Mouse (Mus musculus) neural tube, embryonic 11.5 days (tissue): ENCODE results near the gene Ubash3b. TPM values are rescaled to one million over a fixed set of nuclear protein-coding genes. Genes with fewer than 3 reads are reported as not detected.

Experiments used
- ATAC-seq: fragments of 200-750 bp; cut with Nextera tagmentation; 2 replicates; pipeline ENCODE4 v1.8.0; 2017; ENCODE audit warnings: moderate number of reproducible peaks, mild to moderate bottlenecking, moderate TSS enrichment, moderate library complexity; ENCODE audit not compliant: insufficient read depth, low FRiP score, low TSS enrichment
- DNase-seq: peaks from one replicate; pipeline ENCODE4 v3.0.0-alpha.2; 2015; ENCODE audit warnings: low spot score
- H3K27ac ChIP-seq: fragments of 300-500 bp; sonication (generic); 2 replicates; pipeline ENCODE4 v1.5.1; 2014; ENCODE audit warnings: low read depth, mild to moderate bottlenecking, low read length
- H3K27me3 ChIP-seq: fragments of 300-500 bp; sonication (generic); 2 replicates; pipeline ENCODE4 v1.6.1; 2014; ENCODE audit warnings: mild to moderate bottlenecking, low read length, mixed read lengths; ENCODE audit not compliant: control insufficient read depth, insufficient read depth
- H3K36me3 ChIP-seq: fragments of 300-500 bp; sonication (generic); 2 replicates; pipeline ENCODE4 v1.6.1; 2014; ENCODE audit warnings: mild to moderate bottlenecking, low read length, moderate library complexity, mixed read lengths; ENCODE audit not compliant: control insufficient read depth, insufficient read depth
- H3K4me1 ChIP-seq: fragments of 300-500 bp; sonication (generic); 2 replicates; pipeline ENCODE4 v1.6.1; 2014; ENCODE audit warnings: low read length, mixed read lengths; ENCODE audit not compliant: control insufficient read depth, insufficient read depth
- H3K4me2 ChIP-seq: fragments of 300-500 bp; sonication (generic); 2 replicates; pipeline ENCODE4 v1.6.1; 2014; ENCODE audit warnings: low read depth, mild to moderate bottlenecking, moderate library complexity
- H3K4me3 ChIP-seq: fragments of 300-500 bp; sonication (generic); 2 replicates; pipeline ENCODE4 v1.5.1; 2014; ENCODE audit warnings: low read depth, low read length
- H3K9ac ChIP-seq: fragments of 300-500 bp; sonication (generic); 2 replicates; pipeline ENCODE4 v1.6.1; 2014; ENCODE audit warnings: mild to moderate bottlenecking, low read length
- H3K9me3 ChIP-seq: fragments of 300-500 bp; sonication (generic); 2 replicates; pipeline ENCODE4 v1.6.1; 2016; ENCODE audit warnings: low read length; ENCODE audit not compliant: control insufficient read depth
- WGBS: fragments of 180-500 bp; shearing (Covaris S2); extraction: QIAGEN DNeasy Blood & Tissue Kit; methylation state at CpG from one replicate; pipeline ENCODE4 v1.1.7; 2014; 5-methylcytosine and 5-hydroxymethylcytosine counted together
- polyA plus RNA-seq: library from polyadenylated mRNA; unstranded; fragments of >200 nt; fragmentation: Nextera tagmentation; extraction: Ambion mirVana; gene quantifications from 2 replicates; pipeline ENCODE4 v1.2.1, GENCODE M21; 2014

Gene Ubash3b
- polyA plus RNA-seq, 1 experiment from 2014 or later = 14.4 TPM

DNA sequence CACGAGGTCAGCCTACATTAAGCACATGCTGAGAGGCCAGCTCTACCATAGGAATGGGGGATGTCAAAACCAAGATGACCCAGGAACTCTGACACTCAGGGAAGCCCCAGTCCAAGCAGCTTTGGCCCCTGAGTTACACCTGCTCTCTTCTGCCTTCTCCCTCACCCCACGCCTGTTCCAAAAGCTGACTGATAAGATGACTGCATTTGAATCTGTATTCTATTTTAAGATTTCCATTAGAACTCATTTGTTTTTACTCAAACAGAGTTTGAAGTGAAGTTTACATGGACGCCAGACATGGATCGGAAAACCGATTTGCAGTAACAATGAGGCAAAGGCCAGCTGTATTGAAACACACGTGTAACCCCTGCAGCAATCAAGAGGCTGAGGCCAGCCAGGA, 41.5 kb downstream of the Ubash3b start:
- H3K9me3 ChIP-seq = no peaks in the 10 kb centered on the region
- no peaks in the 10 kb centered on the region; the same call in 1 of the 2 replicates for H3K4me1 ChIP-seq
- DNase-seq (no peak), ATAC-seq (no peak)
- H3K9ac ChIP-seq = no peak overlapping the region
- no peaks in the 10 kb centered on the region for H3K36me3 ChIP-seq
- no peak overlapping the region for H3K27ac ChIP-seq
- no peak overlapping the region for H3K4me2 ChIP-seq
- no peak overlapping the region for H3K4me3 ChIP-seq
- 79% methylated on average over 6 of the region's 6 CpGs for WGBS
- no peaks in the 10 kb centered on the region for H3K27me3 ChIP-seq

DNA sequence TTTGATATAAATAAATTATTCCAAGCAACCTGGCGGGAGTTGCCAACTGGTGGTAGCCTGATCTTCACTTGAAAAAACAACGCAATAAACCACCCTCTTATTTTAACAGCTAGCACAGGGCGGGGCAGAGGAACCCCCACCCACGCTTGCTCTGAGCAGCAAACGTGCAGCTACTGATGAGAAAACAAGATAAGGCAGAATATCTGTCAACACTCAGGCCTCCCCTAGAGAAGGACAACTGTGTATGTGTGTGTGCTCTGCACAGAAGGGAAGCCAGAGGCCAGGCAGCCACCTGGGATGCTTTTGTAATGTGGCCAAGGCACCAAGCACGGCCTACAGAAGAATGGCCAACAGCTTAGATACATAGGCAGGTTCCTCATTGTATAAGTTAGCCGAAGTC, 43.4 kb downstream of the Ubash3b start:
- H3K4me2 ChIP-seq = no peak overlapping the region
- ATAC-seq = no peak
- no peak overlapping the region for H3K27ac ChIP-seq
- H3K36me3 ChIP-seq = no peaks in the 10 kb centered on the region
- no peak overlapping the region for H3K4me3 ChIP-seq
- H3K4me1 ChIP-seq = no peaks in the 10 kb centered on the region; the same call in 1 of the 2 replicates
- no peaks in the 10 kb centered on the region for H3K9me3 ChIP-seq
- no peak overlapping the region for H3K9ac ChIP-seq
- 59% methylated on average over 7 of the region's 7 CpGs for WGBS
- DNase-seq = no peak
- no peaks in the 10 kb centered on the region for H3K27me3 ChIP-seq

DNA sequence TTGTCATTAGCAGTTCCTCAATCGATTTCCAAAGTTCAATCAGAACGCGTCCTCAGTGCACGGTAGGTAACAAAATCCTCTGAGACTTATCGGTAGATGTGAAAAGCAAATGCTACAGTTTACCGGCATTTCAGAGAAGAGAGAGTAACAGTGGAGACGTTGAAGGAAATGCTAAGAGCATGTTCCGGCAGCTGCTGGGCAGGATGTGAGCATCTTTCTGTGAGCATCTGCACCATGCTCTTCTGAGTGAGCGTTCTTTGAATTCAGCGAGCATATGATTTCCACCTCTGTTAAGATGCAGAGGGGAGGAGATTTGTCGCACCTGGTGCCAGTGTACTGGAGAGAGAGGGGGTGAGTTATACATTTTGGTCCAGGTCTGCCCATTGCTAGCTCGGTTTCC, 45.4 kb downstream of the Ubash3b start:
- no peak overlapping the region for H3K4me2 ChIP-seq
- no peaks in the 10 kb centered on the region for H3K9me3 ChIP-seq
- H3K27ac ChIP-seq = no peak overlapping the region
- H3K27me3 ChIP-seq = no peaks in the 10 kb centered on the region
- WGBS = 89% methylated on average over 12 of the region's 12 CpGs
- ATAC-seq (no peak), DNase-seq (no peak)
- no peak overlapping the region for H3K4me3 ChIP-seq
- H3K9ac ChIP-seq = no peak overlapping the region
- no peaks in the 10 kb centered on the region; the same call in 1 of the 2 replicates for H3K4me1 ChIP-seq
- H3K36me3 ChIP-seq = no peaks in the 10 kb centered on the region

GRCm38 (mm10) chr9:41114367-41114766, 47.1 kb downstream of the Ubash3b start:
- no peak overlapping the region for H3K4me2 ChIP-seq
- DNase-seq (no peak), ATAC-seq (no peak)
- H3K27ac ChIP-seq = no peak overlapping the region
- no peak overlapping the region for H3K9ac ChIP-seq
- WGBS = 92% methylated on average over 9 of the region's 9 CpGs
- H3K36me3 ChIP-seq = no peaks in the 10 kb centered on the region
- H3K9me3 ChIP-seq = no peaks in the 10 kb centered on the region
- H3K27me3 ChIP-seq = no peaks in the 10 kb centered on the region
- H3K4me1 ChIP-seq = no peaks in the 10 kb centered on the region; the same call in 1 of the 2 replicates
- no peak overlapping the region for H3K4me3 ChIP-seq

DNA sequence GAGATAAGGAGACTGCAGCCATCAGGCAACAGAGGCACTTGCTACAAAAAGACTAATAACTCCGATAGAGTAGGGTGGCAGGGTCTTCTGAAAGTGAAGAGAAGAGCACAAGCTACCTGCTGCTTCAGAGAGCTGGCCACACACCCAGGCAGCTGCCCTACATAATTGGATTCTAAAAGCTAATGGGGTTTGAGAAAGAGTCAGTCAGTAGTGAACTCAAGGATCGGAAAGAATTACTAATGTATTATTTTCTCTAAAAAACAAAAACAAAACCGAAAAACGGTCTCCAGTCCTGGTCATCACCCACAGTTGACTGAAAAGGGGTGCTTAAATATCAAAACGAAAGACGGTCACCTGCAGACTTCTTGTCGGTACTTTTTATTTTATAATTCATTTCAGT, 51.7 kb downstream of the Ubash3b start:
- H3K9ac ChIP-seq = no peak overlapping the region
- H3K4me3 ChIP-seq = no peak overlapping the region
- no peak for ATAC-seq
- no peaks in the 10 kb centered on the region for H3K27me3 ChIP-seq
- DNase-seq = no peak
- no peak overlapping the region for H3K4me2 ChIP-seq
- H3K36me3 ChIP-seq = no peaks in the 10 kb centered on the region
- no peaks in the 10 kb centered on the region for H3K9me3 ChIP-seq
- no peak overlapping the region for H3K27ac ChIP-seq
- no peaks in the 10 kb centered on the region for H3K4me1 ChIP-seq
- 90% methylated on average over 7 of the region's 7 CpGs for WGBS

DNA sequence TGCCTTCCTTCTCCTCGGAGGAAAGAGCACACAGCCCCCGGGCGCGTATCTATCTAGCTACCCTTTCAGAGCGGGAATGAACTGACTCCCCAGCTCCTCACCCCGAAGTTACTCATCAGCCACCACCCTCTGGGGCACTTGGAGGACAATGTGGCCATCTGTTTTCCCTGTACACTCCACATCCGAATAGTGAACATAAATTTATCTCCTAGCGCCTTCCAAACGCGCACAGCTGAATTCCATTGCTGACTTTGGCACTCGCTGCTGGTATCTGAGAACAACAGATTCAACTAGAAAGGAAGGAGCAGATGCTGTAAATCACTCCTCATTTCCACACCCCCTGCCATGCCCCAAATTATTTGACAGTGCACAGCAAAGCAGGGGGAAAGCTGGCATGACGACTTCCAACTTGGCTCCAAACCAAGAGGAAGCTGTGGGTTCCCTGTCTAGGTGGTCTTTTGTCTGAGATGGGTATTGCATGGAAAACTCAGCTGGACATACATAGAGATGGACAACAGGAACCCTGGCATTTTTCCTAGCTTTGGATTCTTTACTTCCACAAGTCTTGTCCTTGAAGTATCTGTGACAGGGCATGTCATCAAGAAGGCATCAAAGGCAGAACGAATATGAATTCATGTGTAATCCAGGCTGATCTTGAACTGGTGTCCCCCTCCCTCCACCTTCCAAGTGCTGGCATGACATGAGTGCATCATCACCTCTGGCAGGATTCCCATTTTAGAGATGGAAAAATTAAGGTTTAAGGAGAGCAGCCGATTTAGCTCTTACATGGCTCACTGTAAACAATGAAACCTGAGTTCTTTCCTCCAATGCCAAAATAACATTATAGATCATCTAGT, 52.9 kb downstream of the Ubash3b start:
- ATAC-seq = no peak

GRCm38 (mm10) chr9:41105201-41105643, 56.3 kb downstream of the Ubash3b start:
- 63% methylated on average over 7 of the region's 7 CpGs for WGBS
- DNase-seq (no peak), ATAC-seq (no peak)
- Histone ChIP-seq H3K27ac (no peak overlapping the region), H3K9ac (no peak overlapping the region), H3K9me3 (no peaks in the 10 kb centered on the region), H3K4me3 (no peak overlapping the region), H3K4me1 (no peaks in the 10 kb centered on the region), H3K27me3 (no peaks in the 10 kb centered on the region), H3K36me3 (no peaks in the 10 kb centered on the region), H3K4me2 (no peak overlapping the region)

More for the DNA sequence above, 52.9 kb downstream of the Ubash3b start:
- no peak overlapping the region for H3K27ac ChIP-seq
- H3K4me3 ChIP-seq = no peak overlapping the region
- no peaks in the 10 kb centered on the region for H3K4me1 ChIP-seq
- WGBS = 35% methylated on average over 14 of the region's 14 CpGs
- no peaks in the 10 kb centered on the region for H3K9me3 ChIP-seq
- H3K27me3 ChIP-seq = no peaks in the 10 kb centered on the region
- H3K36me3 ChIP-seq = no peaks in the 10 kb centered on the region
- DNase-seq = peak; percentile 19
- H3K9ac ChIP-seq = no peak overlapping the region
- no peak overlapping the region for H3K4me2 ChIP-seq

GRCm38 (mm10) chr9:41103722-41104121, 57.8 kb downstream of the Ubash3b start:
- H3K36me3 ChIP-seq = no peaks in the 10 kb centered on the region
- no peak overlapping the region for H3K9ac ChIP-seq
- no peak overlapping the region for H3K4me2 ChIP-seq
- DNase-seq (no peak), ATAC-seq (no peak)
- H3K27me3 ChIP-seq = no peaks in the 10 kb centered on the region
- H3K4me3 ChIP-seq = no peak overlapping the region
- WGBS = 96% methylated on average over 8 of the region's 8 CpGs
- H3K27ac ChIP-seq = no peak overlapping the region
- H3K9me3 ChIP-seq = no peaks in the 10 kb centered on the region
- H3K4me1 ChIP-seq = no peaks in the 10 kb centered on the region

DNA sequence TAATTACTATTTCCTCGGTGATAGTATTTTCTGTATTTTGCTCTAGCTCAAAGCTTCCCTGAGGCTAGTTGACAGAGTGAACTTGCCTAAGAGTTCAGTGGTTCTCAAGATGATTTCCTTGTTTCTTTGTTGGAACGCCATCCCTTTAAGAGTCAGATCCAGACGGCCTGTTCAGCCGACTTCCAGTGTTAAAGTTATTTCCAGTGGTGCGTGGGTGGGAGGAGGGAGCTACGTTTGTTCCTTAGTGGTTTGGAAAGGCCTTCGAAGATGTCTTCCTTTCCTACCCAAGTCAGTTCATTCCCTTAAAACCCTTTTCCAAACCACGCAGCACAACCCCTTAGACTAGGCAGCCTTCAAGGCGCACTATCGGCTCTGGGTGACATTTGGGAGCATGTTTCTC, 58.9 kb downstream of the Ubash3b start:
- Histone ChIP-seq H3K27me3 (no peaks in the 10 kb centered on the region), H3K9ac (no peak overlapping the region), H3K4me1 (no peaks in the 10 kb centered on the region), H3K36me3 (no peaks in the 10 kb centered on the region), H3K9me3 (no peaks in the 10 kb centered on the region), H3K4me2 (no peak overlapping the region), H3K27ac (no peak overlapping the region), H3K4me3 (no peak overlapping the region)
- DNase-seq = no peak
- no peak for ATAC-seq
- 82% methylated on average over 10 of the region's 10 CpGs for WGBS
